Mouse (Mus musculus) liver, adult 2 months (tissue): ENCODE data around the gene Gucy1a1.

Source experiments
- CTCF ChIP-seq: fragments of 200-500 bp; IDR thresholded peaks from 2 replicates; pipeline ENCODE4 v1.5.1; 2011; ENCODE audit warnings: low read depth, low read length, control low read depth
- POLR2A ChIP-seq: fragments of 200-500 bp; IDR thresholded peaks from 2 replicates; pipeline ENCODE4 v1.6.1; 2011; ENCODE audit warnings: low read length, control low read depth; ENCODE audit not compliant: insufficient read depth; ENCODE audit errors: extremely low read depth

DNA sequence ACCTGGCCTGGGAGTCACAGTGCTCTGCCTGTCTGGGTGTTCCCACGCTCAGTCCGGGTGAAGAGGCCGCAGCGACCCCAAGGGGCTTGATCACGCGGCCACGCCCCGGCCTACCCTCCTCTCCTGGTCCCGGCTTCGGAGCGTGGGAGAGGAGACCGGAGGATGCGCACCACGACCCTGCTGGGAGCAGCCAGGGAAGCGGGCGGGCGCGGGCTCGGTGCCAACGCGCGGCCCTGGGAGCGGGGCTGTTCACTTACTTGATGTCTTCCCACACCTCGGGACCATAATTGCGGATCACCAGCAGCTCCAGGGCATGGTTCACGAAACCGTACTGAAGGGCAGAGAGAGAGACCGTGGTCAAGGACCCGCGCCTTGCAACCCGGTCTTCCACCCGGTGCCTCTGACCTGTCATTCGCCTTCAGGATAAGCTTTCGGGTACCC, 71.8 kb downstream of the Gucy1a1 start:
- TF ChIP-seq CTCF (no peak), POLR2A (no peak)
